21 mouse cellular contexts compared by ENCODE assay signal in the genomic region with DNA sequence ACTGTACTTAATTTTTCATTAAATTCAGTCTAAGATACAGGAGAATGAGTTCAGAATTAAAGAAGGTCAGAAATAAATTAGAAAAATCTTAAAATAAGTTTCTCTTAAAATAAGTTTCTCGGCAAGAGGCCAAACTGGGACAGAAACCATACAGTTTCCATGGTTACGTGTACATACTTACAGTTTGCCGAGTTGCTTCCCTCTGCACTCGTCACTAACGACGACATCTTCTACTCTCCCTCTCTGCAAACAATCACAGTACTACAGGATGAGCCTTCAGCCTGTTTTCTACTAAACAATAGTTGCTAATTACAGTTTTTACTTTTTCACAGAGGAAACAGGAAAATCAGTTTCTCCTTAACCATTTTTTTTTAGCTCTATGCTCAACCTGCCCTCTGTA. TPM values are rescaled to one million over a fixed set of nuclear protein-coding genes. Genes with fewer than 3 reads are reported as not detected.
DNase-seq lines count a peak whose midpoint lies in the region; ATAC-seq and TF ChIP-seq lines count a peak whose summit lies in the region.
"Had no signal": no experiment of that assay in that cellular context is flagged by ENCODE, and none has a peak within 500 bp of the region (broad histone marks: within the 10 kb centered on the region; RNA-seq: fewer than 3 reads in every experiment).

No protein-coding gene starts in this region.

- no peak overlapping the region for H3K4me3 ChIP-seq in embryonic facial prominence, embryonic 14.5 days (ENCODE audit: low read depth, low read length)
- H3K4me3 ChIP-seq in embryonic facial prominence, embryonic 10.5 days = no peak overlapping the region
- no peak overlapping the region for H3K4me3 ChIP-seq in olfactory bulb, adult 2 months (ENCODE audit: insufficient read depth, low read depth, low read length)
- H3K4me3 ChIP-seq: embryonic facial prominence, embryonic 13.5 days; forebrain, embryonic 13.5 days; forebrain, embryonic 15.5 days had no signal

- TF ChIP-seq POLR2A in olfactory bulb, adult 2 months (IDR thresholded peaks at IDR 0.05; ENCODE audit: insufficient read depth, low read depth, low read length) = no peak

- WGBS in embryonic facial prominence, embryonic 14.5 days = 80% methylated on average over 6 of the region's 6 CpGs
- 93% methylated on average over 6 of the region's 6 CpGs for WGBS in embryonic facial prominence, embryonic 10.5 days
- WGBS in olfactory bulb, adult 2 months = 41% methylated on average over 6 of the region's 6 CpGs

- H3K4me2 ChIP-seq in embryonic facial prominence, embryonic 14.5 days (ENCODE audit: low read depth, low read length) = no peak overlapping the region
- H3K4me2 ChIP-seq: embryonic facial prominence, embryonic 13.5 days; forebrain, embryonic 13.5 days; forebrain, embryonic 15.5 days had no signal

- no peaks in the 10 kb centered on the region for H3K4me1 ChIP-seq in embryonic facial prominence, embryonic 14.5 days (ENCODE audit: control insufficient read depth, insufficient read depth, low read length)
- H3K4me1 ChIP-seq in embryonic facial prominence, embryonic 10.5 days = no peaks in the 10 kb centered on the region
- peaks cover 3% of the 10 kb centered on the region; the same call in 1 of the 2 replicates for H3K4me1 ChIP-seq in olfactory bulb, adult 2 months (ENCODE audit: control insufficient read depth, insufficient read depth, low read length)
- H3K4me1 ChIP-seq: embryonic facial prominence, embryonic 13.5 days; forebrain, embryonic 13.5 days; forebrain, embryonic 15.5 days had no signal

- ATAC-seq in embryonic facial prominence, embryonic 14.5 days (ENCODE audit: low read depth) = no peak
- peak; percentile 70 for ATAC-seq in frontal cortex, adult (ENCODE audit: low TSS enrichment)
- ATAC-seq: CD4-positive, CD25-positive, alpha-beta regulatory T cell, adult 4 months; forebrain, embryonic 13.5 days; forebrain, embryonic 15.5 days had no signal

- TF ChIP-seq CTCF in olfactory bulb, adult 2 months (IDR thresholded peaks at IDR 0.05; ENCODE audit: insufficient read depth, low read depth, low read length) = no peak

- peaks cover 29% of the 10 kb centered on the region for H3K36me3 ChIP-seq in embryonic facial prominence, embryonic 14.5 days (ENCODE audit: control insufficient read depth, insufficient read depth, low read length)
- H3K36me3 ChIP-seq in embryonic facial prominence, embryonic 10.5 days (replicated peaks) = peaks cover 58% of the 10 kb centered on the region

- no peaks in the 10 kb centered on the region for H3K9me3 ChIP-seq in embryonic facial prominence, embryonic 14.5 days (ENCODE audit: control insufficient read depth, low read length)
- H3K9me3 ChIP-seq in embryonic facial prominence, embryonic 10.5 days = no peaks in the 10 kb centered on the region
- H3K9me3 ChIP-seq: embryonic facial prominence, embryonic 13.5 days; forebrain, embryonic 13.5 days; forebrain, embryonic 15.5 days; G1E had no signal

- peak; percentile 11 for DNase-seq in embryonic facial prominence, embryonic 14.5 days (ENCODE audit: low spot score)
- no peak for DNase-seq in embryonic facial prominence, embryonic 10.5 days (ENCODE audit: low spot score)
- no peak for DNase-seq in frontal cortex, postnatal 10 days (ENCODE audit: low spot score in 2 of 2)
- DNase-seq in testis, postnatal 14 days (ENCODE audit: low spot score) = no peak
- DNase-seq: adrenal gland, adult 2 months; adrenal gland, postnatal 10 days; adrenal gland, postnatal 25 days; B cell, adult 2 months; cerebellum, adult 11-12 months; cerebellum, adult 2 months; cerebellum, adult 9-10 months; cerebellum, postnatal 10 days; cerebellum, postnatal 25 days had no signal

- H3K27ac ChIP-seq in embryonic facial prominence, embryonic 14.5 days (replicated peaks; ENCODE audit: low read depth, low read length) = no peak overlapping the region
- no peak overlapping the region for H3K27ac ChIP-seq in embryonic facial prominence, embryonic 10.5 days (replicated peaks)
- 0 out of 2 replicates have a peak overlapping the region, but pooled peaks have one; percentile 15 for H3K27ac ChIP-seq in olfactory bulb, adult 2 months (ENCODE audit: insufficient read depth, low read depth, low read length)
- H3K27ac ChIP-seq: embryonic facial prominence, embryonic 13.5 days; forebrain, embryonic 13.5 days; forebrain, embryonic 15.5 days had no signal

- no peak overlapping the region for H3K9ac ChIP-seq in embryonic facial prominence, embryonic 14.5 days (ENCODE audit: low read depth, low read length)
- H3K9ac ChIP-seq: embryonic facial prominence, embryonic 13.5 days; forebrain, embryonic 13.5 days; forebrain, embryonic 15.5 days had no signal

- no peaks in the 10 kb centered on the region for H3K27me3 ChIP-seq in embryonic facial prominence, embryonic 14.5 days (replicated peaks; ENCODE audit: control insufficient read depth, insufficient read depth, low read length)
- H3K27me3 ChIP-seq in embryonic facial prominence, embryonic 10.5 days (replicated peaks; ENCODE audit: low read depth, poor library complexity, severe bottlenecking) = no peaks in the 10 kb centered on the region
- H3K27me3 ChIP-seq: CH12.LX; embryonic facial prominence, embryonic 13.5 days; forebrain, embryonic 13.5 days; forebrain, embryonic 15.5 days had no signal

RNA-seq across cellular contexts. Expression of gene Gnpnat1, which starts 24.0 kb away (rescaled TPM):
- 51.1 and 55.5 TPM in 2 replicates for polyA plus RNA-seq in embryonic facial prominence, embryonic 14.5 days (2014; fragmentation: Nextera tagmentation; extraction: Ambion mirVana)
- polyA plus RNA-seq in embryonic facial prominence, embryonic 10.5 days (2016; fragmentation: Nextera tagmentation; extraction: Ambion mirVana) = 54.6 and 57.0 TPM in 2 replicates
- polyA plus RNA-seq in olfactory bulb, adult 2 months (2012; ENCODE audit: insufficient read depth, insufficient read length, low replicate concordance, missing spikeins) = not detected in 2 replicates

RNA-seq across cellular contexts. Expression of gene Styx, which starts 29.9 kb away (rescaled TPM):
- 77.4 and 77.5 TPM in 2 replicates for polyA plus RNA-seq in embryonic facial prominence, embryonic 14.5 days (2014; fragmentation: Nextera tagmentation; extraction: Ambion mirVana)
- polyA plus RNA-seq in embryonic facial prominence, embryonic 10.5 days (2016; fragmentation: Nextera tagmentation; extraction: Ambion mirVana) = 41.3 and 49.3 TPM in 2 replicates
- polyA plus RNA-seq in olfactory bulb, adult 2 months (2012; ENCODE audit: insufficient read depth, insufficient read length, low replicate concordance, missing spikeins) = not detected in 2 replicates

RNA-seq across cellular contexts. Expression of gene Psmc6, which starts 51.2 kb away (rescaled TPM):
- 153 and 162 TPM in 2 replicates for polyA plus RNA-seq in embryonic facial prominence, embryonic 14.5 days (2014; fragmentation: Nextera tagmentation; extraction: Ambion mirVana)
- polyA plus RNA-seq in embryonic facial prominence, embryonic 10.5 days (2016; fragmentation: Nextera tagmentation; extraction: Ambion mirVana) = 206 and 210 TPM in 2 replicates
- polyA plus RNA-seq in olfactory bulb, adult 2 months (2012; ENCODE audit: insufficient read depth, insufficient read length, low replicate concordance, missing spikeins) = 425 TPM in 1 of 2 replicates, not detected in the other

Comparison
In these comparisons a context has a peak if more than half of its experiments do, and no peak if none do; other contexts are left out.
1. RNA of gene Gnpnat1, which starts 24.0 kb away (polyA plus RNA-seq): 54.6 to 57.0 TPM in embryonic facial prominence, embryonic 10.5 days and 51.1 to 55.5 TPM in embryonic facial prominence, embryonic 14.5 days; not detected in olfactory bulb, adult 2 months; every median in the first group is over 10 times any median in the second.
2. RNA of gene Styx, which starts 29.9 kb away (polyA plus RNA-seq): 77.4 to 77.5 TPM in embryonic facial prominence, embryonic 14.5 days and 41.3 to 49.3 TPM in embryonic facial prominence, embryonic 10.5 days; not detected in olfactory bulb, adult 2 months; every median in the first group is over 10 times any median in the second.